Mouse (Mus musculus) heart, postnatal 4 days (tissue): ENCODE data around the gene Keap1. TPM values are rescaled to one million over a fixed set of nuclear protein-coding genes. Genes with fewer than 3 reads are reported as not detected.
"Not testable (repeated sequence)": the region's sequence is repeated elsewhere in the genome, so short reads cannot be mapped to it uniquely, and the experiment has no call there.

ENCODE experiments used
- DNase-seq: peaks from one replicate; pipeline ENCODE4 v3.0.0; 2021
- total RNA-seq, 2 experiments: library from RNA; stranded (reverse); gene quantifications; 2 replicates each; pipeline ENCODE4 v1.2.3; 2021

The Keap1 gene
- total RNA-seq, 2 experiments from 2014 or later = 33.7 to 37.7 TPM

DNA sequence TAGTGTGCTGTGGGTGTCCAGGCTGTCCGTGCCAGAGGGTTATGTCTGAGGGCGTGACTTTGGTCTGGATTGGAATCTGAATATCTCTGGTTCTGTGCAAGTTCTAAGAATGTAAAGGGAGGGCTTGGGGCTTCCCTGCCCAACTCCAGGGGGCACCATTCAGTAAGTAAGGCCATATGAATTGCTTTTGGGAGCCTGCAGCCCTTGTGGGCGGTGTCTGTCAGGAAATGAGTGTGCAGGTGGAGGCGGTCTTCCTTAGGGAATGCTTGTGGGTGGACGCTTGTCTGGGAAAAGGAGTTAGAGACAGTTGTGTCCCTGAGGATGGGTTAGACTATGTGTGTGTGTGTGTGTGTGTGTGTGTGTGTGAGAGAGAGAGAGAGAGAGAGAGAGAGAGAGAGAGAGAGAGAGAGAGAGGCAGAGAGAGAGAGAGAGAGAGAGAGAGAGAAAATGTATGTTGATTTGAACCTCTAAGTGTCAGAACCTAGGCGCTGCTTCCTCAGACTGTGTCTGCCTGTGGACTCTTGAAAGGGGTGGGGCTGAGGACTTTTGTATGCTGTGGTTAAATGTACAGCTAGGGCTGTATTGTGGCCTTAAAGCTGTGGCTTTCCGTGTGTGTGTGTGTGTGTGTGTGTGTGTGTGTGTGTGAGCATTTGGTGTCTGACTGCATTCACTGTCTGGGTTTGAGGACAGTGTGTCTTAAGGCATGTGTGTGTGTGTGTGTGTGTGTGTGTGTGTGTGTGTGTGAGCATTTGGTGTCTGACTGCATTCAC is 43.2 kb downstream of the Keap1 start:
- DNase-seq = not testable (repeated sequence)

DNA sequence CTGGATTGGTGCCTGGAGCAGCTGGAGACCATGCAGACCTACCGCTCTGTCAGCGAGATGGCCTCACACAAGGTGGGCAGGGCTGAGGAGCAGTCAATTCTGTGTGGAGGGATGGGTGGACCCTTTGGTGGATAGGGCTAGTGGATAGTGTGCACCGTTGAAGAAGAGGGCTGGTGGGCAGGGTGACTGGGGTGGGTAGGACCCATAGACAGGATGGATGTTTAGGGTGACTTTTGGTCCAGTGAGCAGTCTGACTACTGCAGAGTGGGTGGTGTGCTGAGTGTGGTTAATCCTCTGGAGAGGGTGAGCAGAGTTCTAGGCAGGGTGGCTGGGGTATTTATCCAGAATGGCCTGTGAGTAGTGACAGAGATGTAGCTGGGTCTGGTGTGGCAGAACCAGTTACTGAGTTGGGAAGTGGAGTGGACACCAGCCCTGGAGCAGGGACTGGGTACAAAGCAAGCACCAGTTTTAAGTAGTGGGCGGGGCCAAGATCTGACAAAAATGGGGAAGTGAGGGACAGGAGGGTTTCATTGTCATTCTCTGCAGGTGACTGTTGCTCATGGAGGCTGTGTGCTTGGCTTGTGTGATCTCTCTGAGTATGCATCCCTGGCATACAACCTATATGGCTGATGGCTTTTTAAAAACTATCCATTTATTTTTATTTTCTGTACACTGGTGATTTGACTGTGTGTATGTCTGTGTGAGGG is 44.2 kb downstream of the Keap1 start:
- DNase-seq = no peak

DNA sequence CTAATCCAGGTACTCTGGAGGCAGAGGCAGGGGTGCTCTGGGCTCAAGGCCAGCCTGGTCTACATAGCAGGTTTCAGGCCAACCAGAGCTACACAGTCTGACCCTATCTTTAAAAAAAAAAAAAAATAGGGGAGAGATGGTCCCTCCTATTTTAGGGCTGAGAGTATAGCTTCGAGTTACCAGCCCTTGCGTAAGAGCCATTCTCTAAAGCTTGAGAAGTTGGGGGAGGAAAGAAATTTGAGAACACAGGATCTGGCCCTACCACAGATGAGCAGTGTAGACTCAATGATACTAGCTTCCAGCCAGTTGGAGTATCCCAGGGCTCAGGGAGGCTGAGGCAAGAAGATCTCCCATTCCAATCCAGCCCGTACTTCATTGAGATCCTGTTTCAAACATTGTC is 45.4 kb downstream of the Keap1 start:
- DNase-seq = no peak

DNA sequence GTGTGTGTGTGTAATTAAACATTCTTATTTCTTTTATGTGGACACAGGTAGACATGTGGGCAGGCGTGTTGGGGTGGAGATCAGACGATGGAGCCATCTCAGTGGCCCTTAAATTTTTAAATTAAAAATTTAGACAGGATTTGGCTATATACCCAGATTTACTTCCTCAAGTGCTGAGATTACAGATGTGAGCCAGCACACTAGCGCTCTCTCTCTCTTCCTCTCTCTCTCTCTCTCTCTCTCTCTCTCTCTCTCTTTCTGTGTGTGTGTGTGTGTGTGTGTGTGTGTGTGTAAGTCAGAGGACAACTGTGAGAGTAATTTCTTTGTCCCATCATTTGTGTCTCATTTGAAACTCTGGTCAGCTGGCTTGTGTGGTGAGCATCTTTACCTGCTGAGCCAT is 48.5 kb downstream of the Keap1 start:
- DNase-seq = no peak

DNA sequence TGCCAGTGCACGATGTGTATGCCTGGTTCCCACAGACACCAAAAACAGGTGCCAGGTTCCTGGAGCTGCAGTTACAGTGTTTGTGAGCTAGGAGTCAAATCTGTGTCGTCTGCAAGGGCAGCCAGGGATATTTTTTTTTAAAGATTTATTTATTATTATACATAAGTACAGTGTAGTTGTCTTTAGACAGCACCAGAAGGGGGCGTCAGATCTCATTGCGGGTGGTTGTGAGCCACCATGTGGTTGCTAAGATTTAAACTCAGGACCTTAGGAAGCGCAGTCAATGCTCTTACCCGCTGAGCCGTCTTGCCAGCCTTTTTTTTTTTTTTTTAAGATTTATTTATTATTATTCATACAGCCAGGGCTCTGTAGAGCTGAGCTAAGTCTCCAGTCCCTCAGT is 49.3 kb downstream of the Keap1 start:
- no peak for DNase-seq

DNA sequence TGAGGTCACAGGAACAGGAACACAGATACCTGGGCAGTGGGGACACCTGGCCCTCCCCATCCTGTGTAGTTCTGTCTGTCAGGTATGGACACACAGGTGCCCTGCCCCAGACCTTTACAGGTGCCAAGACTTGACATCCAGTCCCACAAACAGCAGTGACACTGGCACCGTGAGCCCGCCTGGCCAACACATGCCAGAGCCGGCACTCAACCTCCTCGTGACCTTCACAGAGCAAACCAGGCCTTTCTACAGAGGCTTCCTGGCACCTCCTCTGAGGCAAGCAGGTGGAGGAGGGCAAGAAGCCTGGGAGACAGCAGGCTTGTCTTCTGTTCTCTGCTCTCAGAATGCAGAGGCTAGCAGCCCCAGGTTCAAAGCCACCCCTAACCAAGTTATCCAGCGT is 53.7 kb downstream of the Keap1 start:
- DNase-seq = peak; percentile 39

DNA sequence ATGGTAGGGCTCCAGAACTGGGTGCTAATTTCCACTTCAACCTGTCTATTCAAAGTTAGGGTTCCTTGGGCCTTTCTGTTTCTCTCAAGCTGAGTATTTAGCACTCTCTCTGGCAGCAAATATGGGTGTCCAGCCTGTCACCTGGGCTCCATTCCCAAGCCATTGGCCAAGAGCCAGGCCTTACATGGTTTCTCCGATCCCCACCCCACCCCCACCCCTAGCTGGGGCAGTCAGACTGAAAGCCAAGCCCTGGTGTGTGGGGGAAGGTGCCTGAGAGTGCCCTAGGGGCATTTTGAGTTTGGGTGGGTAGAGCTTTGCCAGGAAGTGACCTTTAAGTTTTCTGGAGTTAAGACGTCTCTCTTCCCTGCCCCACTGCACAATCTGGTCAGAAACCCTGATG is 54.4 kb downstream of the Keap1 start:
- DNase-seq = peak; percentile 83

DNA sequence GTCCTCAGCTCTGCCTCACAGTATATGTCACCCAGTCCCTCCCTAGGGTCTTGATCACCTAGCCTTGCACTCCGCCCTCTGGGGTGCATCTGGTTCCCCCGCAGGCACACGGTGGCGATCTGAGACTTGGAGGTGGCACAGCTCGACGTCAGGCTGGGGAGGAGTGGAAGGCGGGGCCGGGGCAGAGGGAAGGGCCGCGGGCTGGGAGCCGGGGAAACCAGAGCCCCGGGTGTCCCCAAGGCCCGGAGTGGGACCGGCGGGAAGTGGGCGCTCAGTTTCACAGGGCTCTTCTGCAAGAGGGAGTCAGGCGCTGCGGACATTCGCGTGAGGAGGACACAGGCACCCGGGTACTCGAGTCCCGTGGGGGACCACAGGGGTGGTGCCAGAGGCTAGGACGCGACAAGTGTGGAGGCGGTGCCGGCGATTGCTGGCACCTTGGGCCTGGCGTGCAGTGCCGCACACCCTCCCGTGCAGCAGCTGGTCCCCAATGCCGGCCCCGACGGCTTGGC is 55.2 kb downstream of the Keap1 start:
- DNase-seq = peak; percentile 77

DNA sequence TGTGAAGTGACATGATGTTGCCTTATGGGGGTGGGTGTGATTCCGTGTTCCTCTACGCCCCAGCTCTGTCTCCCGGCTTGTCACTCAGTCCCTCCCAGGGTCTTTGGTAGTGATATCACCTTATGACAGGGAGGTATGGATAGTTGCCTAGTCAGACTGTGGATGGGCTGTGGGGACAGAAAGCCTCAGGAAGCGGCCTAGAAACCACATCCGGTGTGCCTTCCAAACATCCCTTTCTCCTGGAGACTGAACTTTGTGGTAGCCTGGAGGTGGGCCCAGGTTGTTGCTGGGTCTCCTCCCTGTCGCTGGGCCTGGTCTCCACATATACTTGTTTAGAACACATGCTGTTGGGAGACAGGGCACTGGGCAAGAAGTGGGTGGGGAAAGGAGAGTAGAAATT is 55.7 kb downstream of the Keap1 start:
- no peak for DNase-seq

DNA sequence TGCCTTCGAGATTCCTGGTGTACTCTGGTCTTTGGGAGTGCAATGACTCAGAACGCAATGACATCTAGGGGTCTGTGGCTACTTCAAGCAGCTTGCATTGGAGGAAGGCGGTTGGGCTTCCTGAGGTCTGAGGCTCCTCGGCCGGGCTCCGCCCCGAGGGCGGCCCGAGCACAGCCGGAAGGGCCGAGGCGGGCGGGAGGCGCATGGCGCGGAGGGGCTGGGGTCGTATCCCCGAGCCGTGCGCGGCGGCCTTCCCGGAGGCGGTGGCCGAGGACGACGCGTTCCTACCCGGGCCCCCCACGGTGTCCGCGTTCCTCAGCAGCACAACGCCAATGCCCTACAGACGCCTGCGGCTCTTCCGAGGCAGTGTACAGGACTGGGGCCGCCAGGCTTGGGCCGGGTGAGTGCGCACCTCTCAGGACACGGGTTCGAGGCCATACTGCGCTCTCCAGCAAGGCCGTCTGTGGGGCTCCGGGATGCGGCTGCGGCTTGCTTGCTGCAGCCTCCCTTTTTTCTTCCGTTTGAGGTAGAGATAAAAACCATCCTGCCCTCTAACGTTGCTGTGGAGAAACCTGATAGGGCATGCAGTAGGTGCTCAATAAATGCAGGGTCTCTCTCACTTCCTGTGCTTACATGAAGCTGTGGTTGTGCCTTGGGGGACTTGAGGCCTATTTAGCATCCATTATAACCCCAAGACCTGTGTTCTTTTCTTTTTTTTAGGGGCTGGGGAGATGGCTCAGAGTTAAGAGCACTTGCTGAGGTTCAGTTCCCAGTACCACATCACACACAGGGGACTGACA is 57.5 kb downstream of the Keap1 start:
- peak; percentile 60 for DNase-seq

DNA sequence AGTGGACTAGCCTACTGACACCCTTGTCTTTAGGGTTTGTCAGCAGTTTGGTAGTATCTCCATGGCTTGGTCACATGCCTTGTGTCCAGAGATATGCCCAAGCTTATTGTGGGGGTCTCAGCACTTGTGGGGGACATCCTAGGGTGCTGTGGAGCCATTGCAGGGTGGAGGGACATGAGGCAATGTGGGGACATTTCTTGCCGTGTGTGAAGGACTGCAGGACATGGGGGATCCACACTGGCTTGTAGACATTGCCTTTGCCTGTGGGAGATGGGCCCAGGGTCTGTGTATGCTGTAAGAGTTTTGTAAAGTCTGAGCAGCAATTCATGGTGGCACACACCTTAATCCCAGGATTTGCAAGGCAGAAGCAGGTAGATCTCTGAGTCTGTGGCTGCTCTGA is 58.3 kb downstream of the Keap1 start:
- DNase-seq = no peak

DNA sequence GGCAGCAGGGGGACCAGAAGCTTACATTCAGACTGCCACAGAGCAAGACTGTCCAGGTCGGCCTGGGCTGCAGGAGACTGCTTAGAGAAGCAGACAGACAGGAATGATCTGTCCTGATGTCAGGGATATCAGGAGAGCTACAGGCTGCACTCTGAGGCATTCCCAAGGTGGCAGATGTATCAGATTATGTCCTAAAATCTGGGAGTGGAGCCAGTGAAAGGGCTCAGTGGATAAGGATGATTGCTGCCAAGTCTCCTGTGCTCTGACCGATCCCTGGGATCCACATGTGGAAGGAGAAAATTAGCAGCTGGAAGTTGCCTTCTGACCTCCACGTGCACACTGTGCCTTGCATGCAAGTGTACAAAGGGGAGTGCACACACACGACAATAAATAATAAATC is 58.8 kb downstream of the Keap1 start:
- DNase-seq = no peak

Other genes starting within 250 kb of the Keap1 start
- 10 to 100 TPM; 85.7 to 98.0 TPM for gene Mrpl4, start 236.6 kb downstream of the Keap1 start, total RNA-seq
- 1 to 10 TPM; 8.0 to 8.5 TPM for gene Icam1, start 223.4 kb downstream of the Keap1 start, total RNA-seq
- gene Icam4, start 210.0 kb downstream of the Keap1 start, total RNA-seq = under 1 TPM; 0.27 to 0.93 TPM
- not detected for gene Icam5, start 207.3 kb downstream of the Keap1 start, total RNA-seq
- gene Zglp1, start 172.3 kb downstream of the Keap1 start, total RNA-seq = not detected
- gene Gm49373, start 166.3 kb downstream of the Keap1 start, total RNA-seq = under 1 TPM; 0.14 to 0.23 TPM
- 10 to 100 TPM; 34.1 to 35.5 TPM for gene Fdx1l, start 165.7 kb downstream of the Keap1 start, total RNA-seq
- gene Gm38431, start 147.4 kb downstream of the Keap1 start, total RNA-seq = 1 to 10 TPM in 1 of 2 experiments, under 1 TPM in 1; 0.64 to 2.2 TPM
- 10 to 100 TPM; 44.4 to 48.9 TPM for gene Raver1, start 147.4 kb downstream of the Keap1 start, total RNA-seq
- gene Tyk2, start 108.1 kb downstream of the Keap1 start, total RNA-seq = 1 to 10 TPM; 7.7 to 8.2 TPM
- 100 to 1,000 TPM; 145 to 158 TPM for gene Cdc37, start 89.4 kb downstream of the Keap1 start, total RNA-seq
- 10 to 100 TPM; 18.7 to 21.1 TPM for gene Pde4a, start 73.6 kb downstream of the Keap1 start, total RNA-seq
- gene S1pr5, start 9.1 kb upstream of the Keap1 start, total RNA-seq = under 1 TPM; 0.17 to 0.29 TPM
- gene Atg4d, start 25.9 kb upstream of the Keap1 start, total RNA-seq = 10 to 100 TPM; 53.1 to 59.1 TPM
- 10 to 100 TPM; 18.5 to 21.0 TPM for gene Kri1, start 48.6 kb upstream of the Keap1 start, total RNA-seq
- gene Cdkn2d, start 52.0 kb upstream of the Keap1 start, total RNA-seq = 10 to 100 TPM; 49.5 to 54.6 TPM
- gene Ap1m2, start 73.0 kb upstream of the Keap1 start, total RNA-seq = not detected
- gene Slc44a2, start 81.3 kb upstream of the Keap1 start, total RNA-seq = 10 to 100 TPM; 63.4 to 65.0 TPM
- gene Ilf3, start 128.5 kb upstream of the Keap1 start, total RNA-seq = 10 to 100 TPM; 79.5 to 80.1 TPM
- 10 to 100 TPM; 11.3 to 13.3 TPM for gene Qtrt1, start 172.5 kb upstream of the Keap1 start, total RNA-seq
- 10 to 100 TPM; 83.9 to 86.7 TPM for gene Dnm2, start 185.5 kb upstream of the Keap1 start, total RNA-seq